Mouse (Mus musculus) adrenal gland, postnatal 10 days (tissue): ENCODE results near the gene Tmem203. TPM values are rescaled to one million over a fixed set of nuclear protein-coding genes. Genes with fewer than 3 reads are reported as not detected.

Source experiments
- DNase-seq: peaks from one replicate; pipeline ENCODE4 v3.0.0; 2021; ENCODE audit warnings: mixed read lengths
- long read RNA-seq, 2 experiments: library from polyadenylated mRNA; stranded (forward); transcript quantifications; one replicate each; pipeline ENCODE4 v2.0.0; 2021
- total RNA-seq, 2 experiments: library from RNA; stranded (reverse); gene quantifications; 2 replicates each; pipeline ENCODE4 v1.2.3; 2021

Tmem203 gene
- total RNA-seq, result 10 to 100 TPM; 27.7 to 31.0 TPM
- long read RNA-seq, experiment 1, transcript Tmem203-201 (1 exons, 854 nt), result major isoform, 68 of 68 reads
- long read RNA-seq, experiment 1, partial matches to known transcripts, result 0 of 68 reads
- long read RNA-seq, experiment 1, other reads (novel, unspliced or antisense), result 0 of 68 reads
- long read RNA-seq, experiment 2, transcript Tmem203-201 (1 exons, 854 nt), result major isoform, 31 of 31 reads
- long read RNA-seq, experiment 2, partial matches to known transcripts, result 0 of 31 reads
- long read RNA-seq, experiment 2, other reads (novel, unspliced or antisense), result 0 of 31 reads

DNA sequence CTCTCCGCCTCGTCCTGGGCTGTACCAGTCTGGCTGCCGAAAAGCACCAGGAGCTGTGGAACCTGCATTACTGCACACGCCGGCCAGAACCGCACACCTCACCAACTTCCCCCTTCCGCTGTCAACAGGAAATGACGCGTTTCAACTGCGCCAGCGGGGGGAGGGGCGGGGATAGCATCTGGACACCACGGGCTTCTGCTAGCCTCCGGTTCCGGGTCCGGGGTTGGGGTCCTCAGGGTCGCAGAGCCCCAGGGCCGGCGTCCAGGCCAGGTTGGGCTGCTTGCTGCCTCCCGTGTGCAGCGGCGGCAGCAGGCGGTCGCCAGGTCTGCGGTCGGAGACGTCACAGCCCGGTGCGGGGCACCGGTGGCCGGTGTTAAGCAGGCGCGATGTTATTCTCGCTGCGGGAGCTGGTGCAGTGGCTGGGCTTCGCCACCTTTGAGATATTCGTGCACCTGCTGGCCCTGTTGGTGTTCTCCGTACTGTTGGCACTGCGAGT, at the start of gene Tmem203:
Gene Tmem203 (plus strand): TSS at position 156 of the 496 bp plus-strand sequence.
- peak; percentile 93 for DNase-seq

DNA sequence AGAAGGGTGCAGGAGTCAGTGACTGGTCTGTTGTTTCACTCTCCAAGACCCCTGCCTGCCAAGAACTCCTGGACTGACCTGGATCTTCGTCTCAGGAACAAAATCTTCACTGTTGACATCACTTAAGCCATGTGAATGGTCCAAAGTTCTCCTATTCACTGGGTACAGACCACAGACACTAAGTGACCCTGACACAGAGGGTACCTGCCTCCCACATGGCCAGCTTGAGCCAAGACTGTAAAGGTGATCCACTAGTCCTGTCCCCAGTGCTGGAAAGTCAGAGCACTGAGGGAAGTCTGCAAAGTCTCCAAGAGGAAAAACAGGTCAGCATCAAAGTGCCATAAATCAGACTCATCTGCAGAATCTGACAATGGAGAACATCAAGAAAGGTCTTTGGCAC, 47.6 kb upstream of the Tmem203 start:
- DNase-seq, result no peak

DNA sequence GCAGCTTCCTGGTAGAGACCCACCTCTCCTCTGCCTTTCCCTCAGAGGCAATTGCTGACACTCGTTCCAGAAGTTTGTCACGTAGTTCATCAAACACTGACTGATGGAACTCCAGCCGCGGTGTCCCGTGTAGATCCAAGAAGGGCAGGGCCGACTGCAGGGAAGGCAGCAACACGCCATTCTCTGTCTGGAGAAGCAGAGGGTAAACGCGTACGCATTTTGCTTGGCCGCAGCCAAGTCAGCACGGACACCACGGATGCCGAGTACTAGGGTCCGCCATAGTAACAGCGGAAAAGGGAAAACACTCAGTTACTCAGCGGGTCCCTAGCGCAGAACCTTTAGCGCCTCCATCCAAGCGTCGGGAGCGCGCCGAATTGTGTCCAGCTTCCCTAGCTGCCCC, 44.6 kb upstream of the Tmem203 start:
- DNase-seq, result no peak

DNA sequence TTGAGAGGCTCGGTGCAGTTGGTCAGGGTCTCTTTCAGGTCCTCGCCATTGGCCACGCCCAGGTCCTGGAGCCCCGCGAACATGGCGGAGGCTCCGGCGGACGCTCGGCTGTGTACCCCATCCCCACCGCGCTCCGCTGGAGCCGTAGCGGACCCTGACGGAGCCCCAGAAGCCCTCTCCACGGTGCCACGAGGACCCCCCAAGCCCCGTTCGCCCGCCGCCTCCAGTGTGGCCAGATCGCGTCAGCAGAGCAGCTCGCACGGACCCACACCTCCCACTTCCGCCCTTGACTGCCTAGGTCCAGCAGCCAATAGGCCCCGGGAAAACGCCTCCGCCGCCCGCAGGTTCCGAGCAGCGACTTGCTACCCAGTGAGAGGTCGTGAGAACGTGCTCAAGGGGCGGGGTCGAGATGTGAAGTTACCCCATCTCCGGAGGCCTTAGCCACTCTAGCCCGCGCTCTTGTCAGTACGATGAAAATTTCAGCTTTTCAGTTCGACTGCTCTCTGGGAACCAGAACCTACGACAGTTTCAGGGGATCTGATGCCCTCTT, 44.0 kb upstream of the Tmem203 start, which contains the start of gene Nelfb:
Gene Nelfb (minus strand): TSS at position 369 of the 550 bp plus-strand sequence.
- DNase-seq, result peak; percentile 94

DNA sequence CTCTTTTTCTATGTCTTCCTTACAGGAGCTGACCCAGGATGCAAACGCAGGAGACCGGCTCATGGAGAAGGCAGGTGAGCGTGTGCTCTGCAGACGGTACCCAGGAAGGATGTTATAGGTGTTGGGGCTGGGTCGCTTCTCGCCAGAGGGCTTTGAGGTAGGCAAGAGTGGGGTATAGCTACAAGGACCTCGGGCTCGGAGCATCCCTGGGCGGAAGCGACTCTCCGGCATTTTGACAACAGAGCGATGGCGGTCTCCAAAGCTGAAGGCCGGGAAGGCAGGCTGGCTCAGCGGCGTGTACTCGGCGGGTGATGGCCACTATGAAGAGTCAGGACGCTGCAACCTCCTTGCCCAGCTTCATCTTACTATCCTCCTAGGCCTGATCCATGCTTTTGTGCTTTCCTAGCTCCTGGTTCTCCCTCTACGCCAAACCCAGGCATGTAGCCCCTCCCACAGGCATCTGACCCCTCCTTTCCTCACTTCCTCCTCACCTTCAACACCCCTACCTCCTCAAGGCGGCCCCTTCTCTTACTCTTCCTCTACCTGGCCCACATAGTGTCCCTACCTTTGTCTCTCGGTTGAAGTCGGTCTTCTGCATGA, 41.9 kb upstream of the Tmem203 start:
- no peak for DNase-seq

DNA sequence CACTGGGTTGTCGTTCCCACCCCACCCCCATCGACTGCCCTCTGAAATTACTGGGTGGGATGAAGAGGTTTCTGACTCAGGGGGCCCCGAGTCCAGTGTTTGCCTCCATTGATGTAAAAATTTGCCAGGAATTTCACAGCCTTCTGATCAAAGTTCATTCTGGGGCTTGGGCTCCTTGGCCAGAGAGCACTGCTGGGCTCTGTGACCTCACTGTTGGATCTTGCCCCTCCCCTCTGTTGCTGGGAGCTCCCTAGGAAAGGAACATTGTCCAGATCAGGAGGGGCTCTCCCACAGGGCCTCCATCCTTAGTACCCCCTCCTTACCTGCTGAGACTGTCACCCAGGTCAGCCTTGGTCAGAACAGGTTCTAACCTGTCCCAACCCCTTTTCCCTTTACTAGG, 40.8 kb upstream of the Tmem203 start, which contains the start of gene Stpg3:
Gene Stpg3 (minus strand): TSS at position 194 of the 400 bp plus-strand sequence.
- DNase-seq, result no peak

DNA sequence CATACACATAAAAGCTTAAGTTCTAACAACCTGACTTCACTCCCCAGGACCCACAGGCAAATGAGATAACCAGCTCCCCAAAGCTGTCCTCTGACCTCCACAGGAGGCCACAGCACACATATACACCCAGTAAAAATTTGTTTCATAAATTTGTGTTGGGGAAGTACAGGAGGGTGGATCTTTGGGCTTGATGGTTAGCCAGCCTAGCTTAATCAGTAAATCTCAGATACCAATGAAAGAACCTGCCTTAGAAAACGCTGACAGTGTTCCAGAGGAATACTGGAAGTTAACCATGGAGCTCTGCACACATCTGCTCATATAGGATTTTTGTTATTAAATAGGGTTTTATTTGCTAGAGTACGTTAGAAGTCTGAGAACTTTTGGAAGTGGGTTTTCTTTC, 37.6 kb upstream of the Tmem203 start:
- no peak for DNase-seq

DNA sequence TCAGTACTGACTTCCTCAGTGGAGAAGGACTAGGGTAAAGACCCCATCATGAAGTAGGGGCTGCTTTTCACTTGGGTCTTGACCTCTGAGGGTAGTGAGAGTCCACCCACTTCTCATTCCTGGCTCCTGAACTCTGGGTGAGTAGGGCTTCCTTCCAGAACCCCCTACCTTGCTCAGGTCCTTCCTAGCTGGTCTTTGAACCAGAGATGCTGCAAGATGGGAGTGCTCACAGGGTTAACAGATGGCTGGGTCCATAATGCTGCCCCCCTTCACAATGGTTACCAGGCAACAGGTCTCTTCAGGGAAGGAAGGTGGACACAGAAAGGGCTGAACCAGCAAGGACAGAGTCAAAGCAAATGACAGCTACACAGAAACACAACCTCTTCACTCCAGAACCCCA, 36.8 kb upstream of the Tmem203 start, which contains the start of gene Fam166a:
Gene Fam166a (plus strand): TSS at position 301 of the 400 bp plus-strand sequence.
- no peak for DNase-seq

DNA sequence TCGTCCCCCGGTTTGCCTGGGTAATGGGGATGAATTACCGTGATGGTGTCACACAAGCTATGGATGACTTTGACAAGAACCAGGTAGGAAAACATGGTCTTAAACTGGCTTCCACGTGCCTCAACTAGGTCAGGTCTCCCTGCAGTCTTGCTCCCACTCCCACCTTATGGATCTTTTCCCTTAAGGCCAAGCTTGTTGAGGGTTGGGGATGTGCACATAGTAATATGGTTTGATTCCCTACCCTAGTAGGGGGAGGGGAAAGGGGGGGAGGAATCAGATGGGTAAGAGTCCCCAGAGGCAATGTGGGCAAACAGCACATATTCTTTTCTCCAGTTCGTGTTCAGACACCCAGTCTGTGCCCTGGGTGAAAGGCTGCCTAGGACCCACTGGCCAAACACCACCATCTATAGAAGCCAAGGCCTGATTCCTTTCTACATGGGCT, 33.9 kb upstream of the Tmem203 start:
- DNase-seq, result no peak

DNA sequence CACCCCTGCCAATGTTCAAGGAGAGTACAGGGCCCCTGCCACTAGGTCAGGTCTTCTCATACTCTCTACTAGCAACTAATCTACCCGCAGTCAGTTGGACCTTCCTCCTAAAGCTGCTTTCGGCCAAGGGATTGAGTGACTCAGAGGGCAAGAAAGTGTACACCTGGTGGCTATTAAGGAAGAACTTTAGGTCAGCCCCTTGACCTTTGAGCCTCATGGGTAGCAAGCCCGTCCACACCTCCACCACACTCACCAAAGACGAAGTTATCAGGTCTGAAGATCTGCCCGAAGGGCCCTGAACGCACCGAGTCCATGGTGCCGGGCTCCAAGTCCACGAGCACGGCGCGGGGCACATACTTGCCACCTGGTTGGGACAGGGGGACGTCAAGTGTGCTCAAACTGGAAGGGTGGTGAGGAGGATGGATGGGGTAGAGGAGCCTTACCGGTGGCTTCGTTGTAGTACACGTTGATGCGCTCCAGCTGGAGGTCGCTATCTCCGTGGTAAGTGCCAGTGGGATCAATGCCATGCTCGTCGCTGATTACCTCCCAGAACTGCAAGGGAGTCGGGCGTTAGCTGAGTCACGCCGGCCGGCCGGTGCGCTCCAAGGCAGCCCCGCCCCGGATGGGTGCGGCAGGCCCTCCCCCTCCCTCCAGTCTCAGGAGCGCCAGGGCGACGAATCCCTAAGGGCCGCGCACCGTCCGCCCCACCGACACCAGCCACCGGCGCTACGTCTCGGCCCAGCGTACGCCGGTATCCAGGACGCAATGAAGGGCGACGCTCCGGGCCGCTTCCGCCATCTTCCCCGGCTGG, 31.4 kb upstream of the Tmem203 start:
- peak; percentile 92 for DNase-seq

DNA sequence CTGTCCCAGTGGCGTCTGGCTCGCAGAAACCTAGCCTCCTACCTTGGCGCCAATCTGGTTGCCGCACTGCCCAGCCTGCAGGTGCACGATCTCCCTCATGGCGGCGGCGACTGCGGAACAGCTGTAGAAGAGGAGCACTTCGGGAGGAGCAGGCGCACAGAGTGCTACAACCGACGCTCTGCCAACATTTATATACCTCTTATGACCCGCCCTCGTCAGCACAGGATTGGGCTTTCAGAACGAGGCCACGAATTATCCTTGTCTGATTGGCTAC, 30.8 kb upstream of the Tmem203 start, which contains the start of gene Tubb4b:
Gene Tubb4b (minus strand): TSS at position 211 of the 274 bp plus-strand sequence.
- DNase-seq, result no peak

DNA sequence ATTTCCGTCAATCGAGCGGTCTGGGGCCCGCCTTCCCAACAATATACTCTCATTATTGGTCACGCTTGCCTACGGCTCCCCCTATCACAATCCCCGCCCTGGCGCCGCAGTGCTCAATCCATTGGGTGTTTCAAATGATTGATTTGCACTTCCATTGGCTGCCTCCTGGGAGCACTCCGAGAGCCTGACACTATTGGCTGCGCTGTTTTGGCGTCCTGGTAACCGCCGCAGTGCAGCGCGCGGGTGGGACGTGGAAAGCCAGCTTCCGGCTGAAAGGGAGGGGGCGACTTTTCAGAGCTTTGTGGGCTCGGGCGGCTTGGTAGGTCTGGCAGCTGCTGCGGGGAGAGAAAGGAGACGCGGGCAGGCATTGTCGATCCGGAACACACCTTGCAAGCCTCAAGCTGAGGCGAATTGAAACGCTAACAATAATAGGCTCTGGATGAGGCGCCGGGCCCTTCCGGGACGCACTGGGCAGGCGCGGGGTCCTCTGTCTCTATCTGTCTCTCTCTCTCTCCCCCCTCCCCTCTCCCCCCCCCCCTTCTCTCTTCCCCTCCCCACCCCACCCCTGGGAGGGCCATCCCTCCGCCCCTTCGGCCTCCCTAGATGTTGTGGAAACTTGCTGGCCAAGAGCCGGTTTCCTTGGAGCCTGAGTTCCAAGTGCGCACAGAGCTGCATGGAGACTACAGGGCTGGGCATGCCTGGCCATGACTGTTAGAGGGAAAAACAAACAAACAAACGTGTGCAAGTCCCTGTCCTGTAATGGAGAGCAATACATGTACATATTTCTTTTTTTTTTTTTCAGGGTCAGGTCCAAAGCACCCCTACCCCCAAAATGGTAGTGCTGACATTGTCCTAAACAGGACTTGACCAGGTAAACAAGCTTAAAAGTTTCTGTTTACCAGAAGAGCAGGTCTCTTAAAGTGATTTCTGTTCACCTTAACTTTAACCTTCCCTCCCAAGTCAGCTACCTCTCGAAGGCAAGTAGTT, 30.2 kb upstream of the Tmem203 start:
- DNase-seq, result peak; percentile 97

DNA sequence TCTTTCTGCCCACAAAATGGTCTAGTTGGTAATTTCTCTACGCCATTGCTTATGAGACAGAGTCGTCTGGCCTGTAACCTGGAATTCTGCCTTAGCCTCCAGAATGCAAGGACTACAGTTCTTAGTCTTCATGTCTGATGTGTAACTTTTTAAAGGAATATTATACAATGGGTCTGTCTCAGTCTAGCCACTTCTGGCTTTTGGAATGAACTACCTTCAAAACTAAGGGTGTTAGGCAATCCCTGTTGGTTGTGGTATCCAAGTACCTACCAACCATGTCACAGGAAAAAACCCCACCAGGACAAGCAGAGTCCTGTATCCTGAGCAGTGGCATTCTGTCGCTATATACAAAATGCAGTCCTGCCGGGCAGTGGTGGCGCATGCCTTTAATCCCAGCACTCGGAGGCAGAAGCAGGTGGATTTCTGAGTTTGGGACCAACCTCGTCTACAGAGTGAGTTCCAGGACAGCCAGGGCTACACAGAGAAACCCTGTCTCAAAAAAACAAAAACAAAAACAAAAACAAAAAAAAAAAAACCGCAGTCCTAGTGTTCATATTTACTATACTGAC, 29.3 kb upstream of the Tmem203 start:
- DNase-seq, result no peak

DNA sequence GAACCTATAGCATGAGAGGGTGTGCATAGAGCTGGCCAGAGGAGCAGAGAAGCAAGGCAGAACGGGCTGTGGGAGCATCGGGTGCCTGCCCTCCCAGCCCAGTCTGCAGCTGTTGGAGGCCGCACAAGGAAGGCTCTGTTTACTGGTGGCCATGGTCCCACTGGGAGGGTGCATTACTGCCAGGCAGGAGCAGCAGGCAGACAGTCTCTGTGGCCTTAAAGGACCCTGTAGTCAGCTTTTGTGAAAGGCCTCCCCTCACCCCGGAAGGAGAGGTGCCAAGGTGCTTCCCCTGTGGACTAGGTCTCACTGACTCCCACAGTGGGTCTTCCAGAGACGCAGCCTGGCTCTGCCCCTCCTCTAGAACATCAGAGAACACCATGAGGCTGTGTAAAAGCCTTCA, 28.4 kb upstream of the Tmem203 start:
- DNase-seq, result peak; percentile 70

DNA sequence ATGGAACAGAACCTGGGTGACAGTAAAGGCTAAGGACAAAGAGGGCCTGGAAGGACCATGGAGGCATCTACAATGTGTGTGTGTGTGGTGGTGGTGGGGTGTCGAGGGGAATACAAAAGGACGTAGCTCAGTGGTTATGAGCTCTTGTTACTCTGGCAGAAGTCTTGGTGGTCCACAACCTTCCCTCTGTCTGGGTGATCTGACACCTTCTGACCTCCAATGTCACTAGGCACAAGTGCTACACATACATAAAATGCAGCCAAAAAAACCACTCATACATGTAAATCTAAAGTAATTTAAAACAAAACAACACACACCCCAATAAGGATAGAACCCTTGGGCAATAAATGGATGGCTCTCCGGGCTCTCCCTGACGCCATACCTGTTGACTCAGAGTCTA, 27.8 kb upstream of the Tmem203 start:
- DNase-seq, result no peak

DNA sequence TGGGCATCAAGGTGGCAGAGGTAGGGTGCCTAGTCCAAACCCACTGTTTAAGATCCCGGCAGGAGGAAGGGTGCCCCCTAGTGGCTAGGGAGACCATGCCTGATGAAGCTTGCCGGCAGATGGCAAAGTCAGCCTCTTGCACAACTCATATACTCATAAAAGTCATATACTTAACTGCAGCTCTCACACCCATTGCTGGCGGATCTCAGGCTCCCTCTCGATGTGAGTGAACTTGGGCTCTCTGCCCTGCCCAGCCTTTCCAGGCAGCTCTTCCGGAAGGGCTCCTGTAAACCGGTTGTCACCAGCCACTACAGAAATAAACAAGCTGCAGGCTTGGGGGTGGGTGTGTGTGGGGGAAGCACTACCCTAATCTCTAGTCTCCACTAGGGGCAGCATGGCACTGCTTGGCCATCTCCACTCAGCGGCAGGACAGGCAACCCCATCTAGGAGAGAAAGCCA, 26.8 kb upstream of the Tmem203 start:
- peak; percentile 91 for DNase-seq

DNA sequence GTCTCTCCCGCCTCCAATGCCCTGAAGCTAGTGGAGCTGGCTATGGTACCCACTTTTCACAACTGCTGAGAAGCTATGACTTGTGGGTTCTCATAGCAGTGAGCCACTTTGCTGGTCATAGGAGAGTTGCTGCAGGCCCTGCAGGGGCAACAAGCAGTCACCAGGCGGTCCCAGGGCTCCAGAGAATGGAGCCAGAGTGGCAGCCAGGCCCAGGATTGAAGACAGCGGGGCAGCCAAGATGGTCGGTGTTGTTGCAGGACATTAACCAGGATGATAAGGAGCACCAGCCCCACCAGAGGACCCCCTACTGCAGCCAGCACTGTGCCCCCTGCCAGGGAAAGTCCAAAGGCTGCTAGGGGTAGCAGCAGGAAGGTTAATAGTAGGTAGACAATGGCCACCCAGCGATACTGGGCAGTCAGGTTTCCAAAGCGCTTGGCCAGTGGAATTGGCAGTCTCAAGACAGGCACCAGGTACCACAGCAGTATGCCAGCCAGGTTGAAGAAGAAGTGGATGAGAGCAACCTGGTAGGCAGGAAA, 26.2 kb upstream of the Tmem203 start:
- no peak for DNase-seq

DNA sequence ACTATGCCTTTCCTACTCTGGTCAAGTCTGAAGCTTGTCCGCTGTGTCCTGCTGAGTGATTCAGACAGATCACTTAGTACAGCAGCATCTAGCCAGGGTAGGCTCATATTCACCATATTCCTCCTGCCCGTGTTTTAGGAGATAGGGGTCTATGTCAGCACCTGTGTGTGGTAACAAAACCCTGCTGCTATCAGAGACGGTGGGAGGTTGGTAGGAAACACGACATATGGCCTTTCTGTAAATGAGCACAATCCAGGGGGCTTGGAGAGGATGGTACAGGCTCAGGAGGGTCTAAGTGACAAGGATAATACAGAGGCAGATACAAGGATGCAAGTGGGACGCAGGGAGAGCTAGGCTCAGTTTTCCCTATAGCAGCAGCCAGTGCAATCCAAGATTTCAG, 25.7 kb upstream of the Tmem203 start:
- no peak for DNase-seq

DNA sequence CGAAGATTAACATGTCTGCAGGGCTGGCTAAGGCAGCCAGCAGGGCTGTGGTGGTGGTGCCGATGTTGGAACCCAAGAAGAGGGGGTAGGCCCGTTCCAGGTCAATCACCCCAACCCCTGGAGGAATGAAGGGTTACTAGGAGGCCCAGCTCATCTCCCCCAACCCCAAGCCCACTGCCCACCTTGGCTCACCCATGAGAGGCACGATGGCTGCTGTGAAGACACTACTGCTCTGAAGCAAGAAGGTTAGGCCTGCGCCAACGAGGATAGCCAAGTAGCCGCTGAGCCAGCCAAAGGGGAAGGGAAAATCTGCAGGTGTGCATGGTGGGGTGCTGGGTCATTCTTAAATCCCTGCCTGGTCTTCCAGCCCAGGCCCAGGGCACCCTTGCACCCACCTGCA, 24.7 kb upstream of the Tmem203 start:
- DNase-seq, result no peak

DNA sequence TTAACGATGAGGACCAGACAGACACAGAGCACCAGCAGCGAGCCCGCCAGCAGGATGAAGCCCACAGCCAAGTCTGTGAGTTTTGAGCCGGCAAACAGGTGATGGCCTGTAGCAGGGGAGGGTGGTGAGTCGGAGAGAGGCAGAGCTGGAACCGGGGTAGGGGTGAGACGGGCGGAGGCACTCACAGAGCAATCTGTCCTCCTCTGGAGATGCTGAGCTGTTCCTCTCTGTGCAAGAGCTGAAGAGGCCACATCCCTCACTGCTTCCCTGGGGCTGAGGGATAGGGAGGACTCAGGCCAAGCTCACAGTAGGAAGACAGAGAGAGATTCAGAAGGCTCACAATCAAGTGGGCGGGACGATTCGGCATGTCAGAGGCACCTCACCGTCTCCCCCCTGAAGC, 24.2 kb upstream of the Tmem203 start:
- no peak for DNase-seq

DNA sequence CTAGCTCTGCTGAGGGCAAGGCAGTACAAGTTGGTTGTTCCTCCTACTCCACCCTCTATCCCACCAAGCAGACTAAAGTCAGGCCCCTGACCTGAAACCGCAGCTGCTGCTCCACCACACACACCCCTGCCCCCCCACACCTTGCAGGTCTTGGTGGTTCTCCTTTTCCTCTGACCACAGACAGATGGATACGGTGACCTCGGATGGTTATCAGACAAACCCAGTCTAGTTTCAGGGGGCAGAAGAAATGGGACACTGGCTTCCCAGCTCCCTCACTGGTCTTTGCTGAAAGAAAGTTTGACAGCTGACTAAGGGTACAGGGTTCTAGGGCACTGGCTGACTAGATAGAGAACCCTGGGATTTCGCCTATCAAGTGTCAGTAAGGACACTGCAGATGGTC, 21.8 kb upstream of the Tmem203 start:
- no peak for DNase-seq
